Mouse (Mus musculus) right cerebral cortex, postnatal 36 days (tissue): ENCODE results near the gene Mllt1.

ENCODE experiments used
- DNase-seq, 2 experiments: peaks; one replicate each; pipeline ENCODE4 v3.0.0; 2022; ENCODE audit warnings: low spot score in 2 of 2, mixed read lengths in 1 of 2

Mllt1 gene

DNA sequence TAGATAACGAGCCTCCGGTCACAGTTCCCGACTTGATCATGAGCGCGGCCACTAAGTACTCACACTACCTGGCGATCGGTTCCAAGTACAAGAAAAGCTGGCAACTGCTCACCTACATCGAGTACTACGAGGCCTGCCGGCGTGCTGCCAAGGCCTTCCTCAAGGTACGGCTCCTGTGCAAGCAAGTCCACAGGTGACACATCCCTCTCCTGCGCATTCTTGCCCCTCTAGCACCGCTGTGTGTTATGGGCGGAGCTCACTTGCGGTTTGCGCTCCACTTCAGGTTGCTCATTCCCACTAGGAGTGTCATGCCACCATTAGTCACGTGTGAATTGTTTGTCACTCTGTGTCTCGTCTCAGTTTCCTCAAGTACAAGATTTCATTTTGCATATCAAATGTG is 57.8 kb downstream of the Mllt1 start:
- no peak for DNase-seq

DNA sequence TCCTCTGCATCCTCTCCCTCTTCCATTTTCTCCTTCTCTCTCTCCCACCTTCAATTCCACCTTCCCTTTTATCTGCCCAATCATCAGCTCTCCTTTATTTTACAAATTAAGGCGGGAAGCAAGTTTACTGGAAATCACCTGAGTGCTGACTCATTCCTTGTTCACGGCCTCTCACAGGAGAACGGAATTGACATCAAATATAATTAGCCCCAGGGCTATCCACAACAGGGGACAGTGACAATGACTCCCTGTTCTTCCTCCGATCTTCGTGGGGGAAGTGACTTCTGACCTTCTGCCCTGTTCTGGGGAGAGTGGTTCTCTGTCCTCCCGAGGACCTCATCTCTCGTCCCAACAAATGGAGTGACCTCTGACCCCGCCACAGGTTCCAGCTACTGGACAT is 58.2 kb downstream of the Mllt1 start:
- DNase-seq: no peak

DNA sequence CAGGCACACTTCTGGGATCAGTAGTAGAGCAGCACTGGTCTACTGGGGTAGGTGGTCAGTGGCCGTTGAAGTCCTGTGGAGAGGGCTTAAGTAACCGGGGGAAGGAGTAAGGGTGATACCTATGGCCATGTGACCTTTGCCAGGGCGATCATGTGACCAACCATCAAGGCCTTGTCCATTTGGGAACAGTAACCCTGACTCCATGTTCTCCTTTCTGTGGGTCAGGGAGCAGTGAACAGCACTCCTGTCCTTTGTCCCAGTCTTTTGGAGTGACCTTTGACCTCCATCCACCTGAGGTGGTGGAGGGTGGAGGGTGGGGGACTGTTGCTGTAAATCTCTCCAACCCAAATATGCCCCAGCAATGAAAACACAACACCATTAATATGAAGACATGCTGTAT is 58.8 kb downstream of the Mllt1 start:
- no peak for DNase-seq

DNA sequence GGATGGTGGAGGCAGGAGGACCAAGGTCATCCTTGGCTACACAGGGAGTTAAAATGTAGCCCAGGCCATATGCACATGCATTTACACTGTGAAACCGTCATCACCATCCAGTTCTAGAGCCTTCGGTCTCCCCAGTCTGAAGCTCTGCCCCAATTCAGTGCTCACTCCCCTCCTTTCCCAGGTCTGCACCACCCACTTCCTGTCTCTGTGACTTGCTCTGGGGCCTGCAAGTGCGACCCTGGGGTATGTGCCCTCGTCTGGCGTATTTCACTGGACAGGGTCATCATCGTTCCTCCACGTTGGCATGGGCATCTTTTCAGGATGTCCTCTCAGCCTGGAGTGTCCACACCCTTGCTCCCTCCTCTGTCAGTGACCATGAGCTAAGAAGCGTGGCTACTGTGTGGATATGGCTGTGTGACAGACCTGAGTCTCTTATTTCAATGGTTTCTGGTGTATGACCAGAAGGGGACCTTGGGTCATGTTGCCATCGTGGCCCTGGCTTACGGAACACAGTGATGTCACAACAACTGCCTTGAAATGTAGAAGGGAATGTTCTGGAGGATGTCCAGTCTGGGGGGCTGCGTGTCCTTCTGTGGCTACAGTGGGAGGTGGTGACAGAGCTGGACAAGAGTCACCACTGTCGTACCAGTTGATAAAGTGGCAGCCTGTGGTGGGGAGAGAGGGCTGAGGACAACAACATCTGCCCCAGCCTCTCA is 60.1 kb downstream of the Mllt1 start, which contains the start of gene 1700061G19Rik:
Gene 1700061G19Rik, plus strand, starts transcription at position 542 of the 716 bp plus-strand sequence.
- DNase-seq: no peak

DNA sequence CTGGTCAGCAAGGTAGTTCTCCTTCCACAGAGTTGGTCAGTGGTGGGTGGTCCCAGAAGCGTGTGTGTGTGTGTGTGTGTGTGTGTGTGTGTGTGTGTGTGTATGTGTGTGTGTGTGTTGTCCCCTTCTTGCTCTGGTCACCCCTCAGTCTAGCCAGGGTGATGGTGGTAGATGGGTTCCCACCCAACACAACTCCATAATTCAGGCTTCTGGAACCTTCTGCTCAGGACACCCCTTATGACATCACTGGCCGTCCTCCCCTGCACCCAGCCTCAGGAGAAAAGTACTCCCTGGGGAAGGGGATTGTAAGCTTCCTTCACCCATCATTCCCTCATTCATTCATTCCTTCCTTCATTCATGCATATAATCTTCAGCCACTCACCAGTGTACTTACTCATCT is 61.0 kb downstream of the Mllt1 start, which contains the start of gene Acsbg2:
Gene Acsbg2, minus strand, starts transcription at position 211 of the 400 bp plus-strand sequence.
- no peak for DNase-seq

DNA sequence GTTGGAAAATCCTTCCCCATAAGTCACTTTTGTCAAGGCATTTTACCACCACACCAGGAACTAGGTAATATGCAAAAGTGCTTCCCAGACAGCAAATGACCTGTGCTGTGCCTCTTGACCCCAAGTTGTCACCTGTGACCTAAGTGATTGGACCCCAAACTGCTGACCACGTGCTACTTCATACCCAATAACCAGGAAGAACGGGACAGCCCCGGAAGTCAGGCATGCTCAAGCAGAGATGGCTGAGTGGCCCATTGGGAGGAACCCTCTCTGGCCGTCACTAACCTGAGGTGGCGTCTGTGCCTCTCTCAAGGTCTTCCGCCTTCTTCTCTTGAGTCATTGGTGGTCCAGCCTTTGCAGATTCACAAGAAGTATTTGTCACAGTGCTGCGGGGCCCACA is 62.7 kb downstream of the Mllt1 start:
- DNase-seq: no peak

DNA sequence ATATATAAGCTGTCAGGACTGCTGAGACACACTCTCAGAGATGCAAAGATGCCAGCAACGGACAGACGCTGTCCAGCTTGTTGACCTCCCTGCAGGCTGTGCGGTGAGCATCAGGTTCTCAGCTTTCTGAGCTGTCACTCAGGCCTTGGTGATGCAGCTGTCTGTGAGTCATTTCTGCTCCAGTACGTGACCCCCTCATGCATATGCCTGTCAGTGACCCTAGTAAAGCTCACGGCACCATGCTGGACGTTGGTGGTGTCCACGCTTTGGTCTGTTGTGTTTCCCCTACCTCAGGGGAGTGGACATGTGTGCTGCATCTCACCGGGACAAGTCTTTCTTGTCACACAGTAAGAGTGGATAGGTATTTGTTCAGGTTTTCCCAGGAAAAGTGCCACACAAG is 63.4 kb downstream of the Mllt1 start:
- no peak for DNase-seq

DNA sequence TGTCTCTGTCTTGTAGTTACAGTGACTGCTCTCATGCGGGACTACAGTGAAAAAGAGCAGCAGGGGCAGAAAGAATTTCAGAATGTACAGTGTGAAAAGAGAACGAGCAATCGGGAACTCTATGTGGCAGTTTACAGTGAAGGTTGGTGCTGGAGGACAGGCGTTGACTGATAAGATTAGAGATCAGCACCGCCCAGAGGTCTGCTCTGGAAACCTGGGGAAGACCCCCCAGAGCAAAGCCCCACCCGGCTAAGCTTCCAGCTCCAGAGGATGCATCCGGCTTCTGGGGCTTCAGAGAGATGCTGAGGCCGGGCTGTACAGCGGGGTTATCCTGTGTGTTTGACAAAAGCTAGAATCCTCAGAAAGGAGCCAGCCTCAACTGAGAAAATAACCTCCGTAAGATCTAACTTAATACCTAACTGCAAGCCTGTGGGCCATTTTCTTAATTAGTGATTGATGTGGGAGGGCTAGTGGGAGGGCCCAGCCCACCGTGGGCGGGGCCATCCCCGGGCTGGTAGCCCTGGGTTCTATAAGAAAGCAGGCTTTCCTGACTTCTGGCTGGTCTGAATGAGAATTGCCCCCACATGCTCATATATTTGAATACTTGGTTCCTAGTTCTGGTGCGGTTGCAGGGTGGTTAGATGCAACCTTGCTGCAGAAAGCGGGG is 64.8 kb downstream of the Mllt1 start:
- no peak for DNase-seq

DNA sequence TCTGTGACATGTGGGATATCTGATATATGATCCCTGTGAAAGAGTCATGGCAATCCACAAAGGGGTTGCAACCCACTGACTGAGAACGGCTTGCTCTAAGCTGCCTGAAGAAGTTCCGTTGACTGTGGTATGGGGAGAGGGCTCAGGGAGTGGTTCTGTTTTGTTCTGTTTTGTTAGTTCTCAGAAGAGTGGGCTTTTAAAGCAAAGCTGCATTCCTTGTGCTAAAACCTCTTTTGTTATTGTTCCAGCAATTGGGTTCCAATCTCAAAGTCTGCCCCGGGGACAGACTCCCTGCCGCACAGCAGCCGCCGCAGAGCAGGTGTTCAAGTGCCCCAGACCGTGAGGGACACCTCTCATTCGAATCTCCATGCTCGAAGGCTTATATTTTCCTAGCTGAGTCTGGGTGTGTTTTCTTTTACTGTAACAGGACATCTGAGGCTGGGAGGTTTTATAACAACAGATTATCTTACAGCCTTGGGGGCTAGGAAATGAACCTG is 65.7 kb downstream of the Mllt1 start:
- no peak for DNase-seq

DNA sequence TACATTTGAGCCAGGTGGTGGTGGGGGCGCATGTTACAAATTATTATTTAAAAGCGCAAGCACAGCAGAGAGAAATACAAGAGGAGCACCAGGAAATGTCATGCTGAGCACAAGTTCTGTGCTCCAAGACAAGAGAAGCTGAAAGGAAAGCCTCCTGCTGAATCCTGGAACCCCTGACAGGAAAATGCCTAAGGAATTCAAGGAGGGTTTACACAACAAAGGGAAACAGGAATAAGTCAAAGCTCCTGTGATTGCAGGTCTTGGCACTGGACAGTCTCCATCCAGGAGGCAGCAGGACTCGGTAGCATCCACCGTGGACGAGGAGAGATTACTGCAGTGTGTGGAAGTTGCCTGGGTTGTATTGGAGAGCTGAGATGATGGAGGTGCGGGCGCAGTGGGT is 69.1 kb downstream of the Mllt1 start:
- DNase-seq: no peak

DNA sequence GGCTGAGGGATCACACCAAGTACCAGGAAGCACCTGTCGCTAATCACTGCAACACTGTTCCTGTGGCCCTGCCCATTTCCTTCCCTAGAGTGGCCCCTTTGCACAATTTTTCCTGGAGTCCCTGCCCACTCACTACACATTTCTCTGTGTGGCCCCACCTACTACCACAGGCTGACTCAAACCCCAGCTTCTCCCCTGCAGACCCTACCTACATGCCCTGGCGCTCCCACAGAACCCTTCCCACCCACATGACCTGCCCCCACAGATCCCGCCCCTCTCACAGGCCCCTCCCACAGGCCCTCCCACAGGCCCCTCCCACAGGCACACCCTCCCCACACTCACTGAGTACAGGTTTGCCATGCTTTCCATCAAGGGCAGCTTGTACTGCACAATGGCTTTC is 74.0 kb downstream of the Mllt1 start:
- no peak for DNase-seq

DNA sequence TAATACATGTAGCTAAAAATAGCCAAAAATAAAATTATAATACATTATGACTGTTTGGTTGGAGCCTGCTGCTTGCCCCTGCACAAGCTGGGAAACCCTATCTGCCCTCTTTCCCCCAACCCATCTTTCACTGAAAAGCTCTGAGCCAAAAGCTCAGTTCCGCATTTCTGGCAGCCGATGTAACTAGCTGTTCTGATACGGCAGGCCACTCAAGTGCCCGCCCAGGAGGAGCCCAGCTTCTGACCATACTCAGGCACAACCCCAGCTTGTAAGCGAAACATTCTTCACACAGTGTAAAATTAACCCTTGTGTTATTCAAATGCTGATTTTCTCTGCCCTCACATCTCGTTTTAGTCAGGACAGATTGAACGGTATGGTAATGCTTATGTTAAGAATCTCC is 76.3 kb downstream of the Mllt1 start:
- no peak for DNase-seq

DNA sequence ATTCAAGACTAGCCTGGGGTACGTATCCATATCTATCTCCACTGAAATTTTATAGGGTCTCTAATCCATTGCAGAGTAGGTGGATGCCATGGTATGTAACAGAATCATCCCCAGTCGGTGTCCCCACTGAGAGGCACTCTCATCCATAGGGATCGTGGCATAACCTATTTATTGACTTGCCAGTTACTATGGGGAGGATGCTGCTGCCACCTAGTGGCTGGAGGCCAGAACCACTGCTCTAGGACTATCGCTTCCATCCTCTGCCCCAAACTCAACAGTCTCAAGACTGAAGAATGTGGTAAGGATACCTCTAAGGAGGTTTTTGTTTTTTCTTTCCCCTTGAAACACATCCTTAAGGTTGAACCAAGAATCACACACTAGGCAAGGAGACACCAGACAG is 77.0 kb downstream of the Mllt1 start:
- DNase-seq: no peak

DNA sequence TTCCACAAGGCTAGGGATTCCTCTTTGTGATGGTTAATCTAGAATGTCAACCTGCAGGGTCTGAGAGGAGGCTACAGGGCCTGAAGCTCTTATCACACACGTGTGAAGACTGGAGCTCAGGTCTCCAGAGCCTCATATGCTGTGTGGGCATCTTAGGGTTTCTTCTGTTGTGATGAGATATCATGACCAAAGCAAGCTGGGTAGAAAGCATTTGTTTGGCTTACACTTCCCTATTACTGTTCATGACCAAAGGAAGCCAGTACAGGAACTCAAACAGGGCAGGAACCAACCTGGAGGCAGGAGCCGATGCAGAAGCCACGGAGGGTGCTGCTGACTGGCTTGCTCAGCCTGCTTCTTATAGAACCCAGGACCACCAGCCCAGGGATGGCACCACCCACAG is 79.8 kb downstream of the Mllt1 start:
- no peak for DNase-seq

DNA sequence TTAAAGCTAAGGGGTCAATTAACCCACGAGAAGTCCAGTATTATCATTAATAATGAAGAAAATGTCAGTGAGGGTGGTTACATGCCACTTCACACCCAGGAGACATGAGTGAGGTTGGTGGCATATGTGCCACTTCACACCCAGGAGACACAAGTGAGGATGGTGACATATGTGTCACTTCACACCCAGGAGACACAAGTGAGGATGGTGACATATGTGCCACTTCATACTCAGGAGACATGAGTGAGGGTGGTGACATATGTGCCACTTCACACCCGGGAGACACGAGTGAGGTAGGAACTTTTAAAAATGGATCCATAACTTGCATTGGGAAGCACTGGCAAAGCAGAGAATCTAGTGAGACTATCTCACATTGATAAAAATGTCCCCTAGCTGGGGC is 84.0 kb downstream of the Mllt1 start:
- no peak for DNase-seq

DNA sequence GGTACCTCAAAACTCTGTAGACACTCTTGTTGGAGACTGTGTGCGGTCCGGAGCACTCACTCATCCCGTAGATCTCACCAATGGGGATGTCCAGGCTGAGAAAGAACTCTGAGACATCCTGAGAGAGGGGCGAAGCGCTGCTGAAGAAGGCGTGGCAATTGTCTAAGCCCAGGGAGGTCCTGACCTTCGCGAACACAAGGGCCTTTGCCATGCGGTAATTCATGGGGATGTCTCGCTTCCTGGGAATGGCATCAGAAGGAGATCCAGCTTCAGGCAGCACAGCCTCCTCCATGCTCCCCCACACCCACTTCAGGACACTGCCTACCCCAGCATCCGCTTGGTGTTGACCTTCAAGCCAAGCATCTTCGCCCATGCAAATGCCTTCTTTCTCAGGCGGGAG is 85.5 kb downstream of the Mllt1 start:
- DNase-seq: no peak

DNA sequence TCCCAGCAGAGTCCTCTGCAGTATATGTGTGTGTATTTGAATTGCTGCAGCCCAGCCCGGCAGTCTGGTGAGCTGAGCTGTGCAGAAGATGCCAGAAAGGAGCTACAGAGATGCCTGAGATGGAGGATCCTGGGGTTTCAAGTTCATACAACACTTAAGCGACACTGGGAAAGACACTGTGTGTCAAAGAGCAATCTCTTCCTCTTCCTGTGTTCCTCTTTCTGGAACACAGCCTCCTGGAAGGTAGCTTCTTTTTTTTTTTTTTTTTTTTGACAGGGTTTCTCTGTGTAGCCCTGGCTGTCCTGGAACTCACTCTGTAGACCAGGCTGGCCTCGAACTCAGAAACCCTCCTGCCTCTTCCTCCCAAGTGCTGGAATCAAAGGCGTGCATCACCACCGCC is 86.4 kb downstream of the Mllt1 start:
- no peak for DNase-seq

DNA sequence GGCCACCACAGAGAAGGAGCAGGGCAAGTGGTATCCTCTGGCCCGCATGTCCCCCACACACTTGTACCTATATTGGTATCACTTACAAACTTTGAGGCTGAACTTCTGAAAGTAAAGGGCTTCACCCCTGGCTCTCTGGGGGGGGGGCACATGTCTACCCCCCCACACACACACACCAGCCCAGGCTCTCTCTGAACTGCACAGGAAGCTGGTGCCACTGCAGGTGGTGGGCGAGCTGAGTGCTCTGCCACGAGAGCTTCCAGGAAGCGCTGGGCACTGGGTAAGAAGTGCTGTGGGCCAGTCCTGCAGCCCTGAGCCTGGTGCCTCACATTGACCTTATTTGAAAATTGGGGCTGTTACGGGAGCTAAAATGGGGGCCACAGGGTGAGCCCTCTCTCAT is 91.5 kb downstream of the Mllt1 start:
- no peak for DNase-seq
